Mouse (Mus musculus) lung, postnatal 0 days (tissue): ENCODE data around the gene Etfb. TPM values are rescaled to one million over a fixed set of nuclear protein-coding genes. Genes with fewer than 3 reads are reported as not detected.

Experiments
- ATAC-seq: fragments of 200-750 bp; cut with Nextera tagmentation; 2 replicates; pipeline ENCODE4 v1.8.0; 2017; ENCODE audit warnings: moderate library complexity
- DNase-seq: peaks from one replicate; pipeline ENCODE4 v3.0.0-alpha.2; 2016; ENCODE audit warnings: low spot score
- H3K27ac ChIP-seq: fragments of 300-500 bp; sonication (generic); 2 replicates; pipeline ENCODE4 v1.5.1; 2014; ENCODE audit warnings: antibody characterized with exemption, mild to moderate bottlenecking, low read length, mixed read lengths
- H3K27me3 ChIP-seq: fragments of 300-500 bp; sonication (generic); replicated peaks from 2 replicates; pipeline ENCODE4 v1.6.1; 2014; ENCODE audit warnings: low read length, mixed read lengths; ENCODE audit not compliant: insufficient read depth
- H3K36me3 ChIP-seq: fragments of 300-500 bp; sonication (generic); 2 replicates; pipeline ENCODE4 v1.6.1; 2014; ENCODE audit warnings: low read length, mixed read lengths; ENCODE audit not compliant: insufficient read depth
- H3K4me1 ChIP-seq: fragments of 300-500 bp; sonication (generic); 2 replicates; pipeline ENCODE4 v1.6.1; 2014; ENCODE audit warnings: antibody characterized with exemption, low read depth, low read length, mixed read lengths; ENCODE audit not compliant: insufficient read depth
- H3K4me2 ChIP-seq: fragments of 300-500 bp; sonication (generic); replicated peaks from 2 replicates; pipeline ENCODE4 v1.6.1; 2014; ENCODE audit warnings: low read depth, mild to moderate bottlenecking, low read length, moderate library complexity, mixed read lengths
- H3K4me3 ChIP-seq: fragments of 300-500 bp; sonication (generic); 2 replicates; pipeline ENCODE4 v1.5.1; 2014; ENCODE audit warnings: low read depth, low read length
- H3K9ac ChIP-seq: fragments of 300-500 bp; sonication (generic); replicated peaks from 2 replicates; pipeline ENCODE4 v1.6.1; 2014; ENCODE audit warnings: low read depth, mild to moderate bottlenecking
- H3K9me3 ChIP-seq: fragments of 300-500 bp; sonication (generic); 2 replicates; pipeline ENCODE4 v1.6.1; 2016; ENCODE audit warnings: low read length, mixed read lengths
- CTCF ChIP-seq: IDR thresholded peaks from 2 replicates; pipeline ENCODE4 v1.5.1; 2016; ENCODE audit warnings: antibody characterized with exemption, mild to moderate bottlenecking
- EP300 ChIP-seq: IDR thresholded peaks from 2 replicates; pipeline ENCODE4 v1.6.1; 2016; ENCODE audit warnings: antibody characterized with exemption, mild to moderate bottlenecking, control low read depth
- WGBS: fragments of 180-500 bp; shearing (Covaris S2); extraction: QIAGEN DNeasy Blood & Tissue Kit; methylation state at CpG from one replicate; pipeline ENCODE4 v1.1.7; 2014; 5-methylcytosine and 5-hydroxymethylcytosine counted together
- microRNA-seq: library from miRNA; unstranded; fragments of <30 nt; microRNA quantifications from one replicate; pipeline ENCODE4, GENCODE M21; 2016
- polyA plus RNA-seq: library from polyadenylated mRNA; unstranded; fragments of >200 nt; fragmentation: Nextera tagmentation; extraction: Ambion mirVana; gene quantifications from 2 replicates; pipeline ENCODE4 v1.2.1, GENCODE M21; 2015

Gene Etfb
- polyA plus RNA-seq, 1 experiment from 2014 or later = 377 TPM

- H3K36me3 ChIP-seq = no peaks in the 10 kb centered on the region
- H3K9me3 ChIP-seq = no peaks in the 10 kb centered on the region
- no peaks in the 10 kb centered on the region for H3K4me1 ChIP-seq
- no peak overlapping the region for H3K9ac ChIP-seq
- no peaks in the 10 kb centered on the region for H3K27me3 ChIP-seq
- ATAC-seq (no peak), DNase-seq (no peak)
- H3K27ac ChIP-seq = no peak overlapping the region
- 1% methylated on average over 10 of the region's 10 CpGs for WGBS
- no peak for TF ChIP-seq CTCF
- TF ChIP-seq EP300 = no peak
- no peak overlapping the region for H3K4me2 ChIP-seq
- H3K4me3 ChIP-seq = no peak overlapping the region
Measured at GRCm38 (mm10) chr7:43483236-43483635, 39.4 kb downstream of the Etfb start.

GRCm38 (mm10) chr7:43488646-43489045 is 44.8 kb downstream of the Etfb start:
- no peak for DNase-seq
- no peak overlapping the region for H3K4me2 ChIP-seq
- H3K9me3 ChIP-seq = no peaks in the 10 kb centered on the region
- no peak overlapping the region for H3K9ac ChIP-seq
- 39% methylated on average over 5 of the region's 5 CpGs for WGBS
- no peak overlapping the region for H3K27ac ChIP-seq
- no peak for ATAC-seq
- no peak overlapping the region for H3K4me3 ChIP-seq
- no peaks in the 10 kb centered on the region for H3K4me1 ChIP-seq
- no peak for TF ChIP-seq CTCF
- TF ChIP-seq EP300 = no peak
- H3K27me3 ChIP-seq = no peaks in the 10 kb centered on the region
- no peaks in the 10 kb centered on the region for H3K36me3 ChIP-seq

- H3K27me3 ChIP-seq = no peaks in the 10 kb centered on the region
- no peaks in the 10 kb centered on the region for H3K4me1 ChIP-seq
- H3K4me3 ChIP-seq = peak within 1 kb of the TSS; percentile 31
- TF ChIP-seq CTCF (no peak), EP300 (no peak)
- H3K4me2 ChIP-seq = peak within 1 kb of the TSS; percentile 59
- H3K9ac ChIP-seq = no peak within 1 kb of the TSS
- no peaks in the 10 kb centered on the region for H3K36me3 ChIP-seq
- 2% methylated on average over 11 of the region's 41 CpGs for WGBS
- no peak for DNase-seq
- H3K9me3 ChIP-seq = no peaks in the 10 kb centered on the region
- no peak within 1 kb of the TSS for H3K27ac ChIP-seq
- ATAC-seq = peak; percentile 9; the same call in 1 of the 2 replicates
Measured at GRCm38 (mm10) chr7:43489631-43490125, 45.8 kb downstream of the Etfb start, which contains the start of gene Iglon5. Iglon5 (minus strand) TSS chr7:43490075.

- DNase-seq (peak; percentile 14), ATAC-seq (peak; percentile 57)
- no peaks in the 10 kb centered on the region for H3K36me3 ChIP-seq
- H3K4me1 ChIP-seq = no peaks in the 10 kb centered on the region
- peak overlapping the region; percentile 31 for H3K4me3 ChIP-seq
- H3K27me3 ChIP-seq = no peaks in the 10 kb centered on the region
- WGBS = 0% methylated on average over 5 of the region's 13 CpGs
- H3K4me2 ChIP-seq = peak overlapping the region; percentile 59
- H3K27ac ChIP-seq = no peak overlapping the region
- no peak for TF ChIP-seq EP300
- TF ChIP-seq CTCF = no peak
- H3K9me3 ChIP-seq = no peaks in the 10 kb centered on the region
- no peak overlapping the region for H3K9ac ChIP-seq
Measured at GRCm38 (mm10) chr7:43490182-43490584, 46.3 kb downstream of the Etfb start.

GRCm38 (mm10) chr7:43490861-43491260 is 47.0 kb downstream of the Etfb start:
- DNase-seq (no peak), ATAC-seq (no peak)
- WGBS = 55% methylated on average over 9 of the region's 9 CpGs
- no peak overlapping the region for H3K4me3 ChIP-seq
- H3K4me2 ChIP-seq = no peak overlapping the region
- H3K27me3 ChIP-seq = no peaks in the 10 kb centered on the region
- TF ChIP-seq CTCF (no peak), EP300 (no peak)
- H3K9me3 ChIP-seq = no peaks in the 10 kb centered on the region
- no peaks in the 10 kb centered on the region for H3K4me1 ChIP-seq
- H3K27ac ChIP-seq = no peak overlapping the region
- H3K9ac ChIP-seq = no peak overlapping the region
- no peaks in the 10 kb centered on the region for H3K36me3 ChIP-seq

GRCm38 (mm10) chr7:43495343-43496021 is 51.6 kb downstream of the Etfb start:
- no peak overlapping the region for H3K27ac ChIP-seq
- no peak overlapping the region for H3K9ac ChIP-seq
- H3K9me3 ChIP-seq = no peaks in the 10 kb centered on the region
- ATAC-seq = peak; percentile 33; the same call in 1 of the 2 replicates
- H3K4me3 ChIP-seq = no peak overlapping the region
- DNase-seq = peak; percentile 35
- H3K36me3 ChIP-seq = no peaks in the 10 kb centered on the region
- no peak overlapping the region for H3K4me2 ChIP-seq
- H3K4me1 ChIP-seq = no peaks in the 10 kb centered on the region
- WGBS = 10% methylated on average over 21 of the region's 21 CpGs
- no peaks in the 10 kb centered on the region for H3K27me3 ChIP-seq
- TF ChIP-seq EP300 = no peak
- TF ChIP-seq CTCF = peak; percentile 69

Small RNA genes within 50 kb of the gene (microRNA-seq; reads per million reads assigned to microRNA genes)
- gene Mir7051 = not detected

Other genes starting within 250 kb of the Etfb start
- gene Zfp715, start 130.8 kb upstream of the Etfb start, polyA plus RNA-seq = 9.7 and 10.5 TPM in 2 replicates
- gene Siglecf, start 92.7 kb upstream of the Etfb start, polyA plus RNA-seq = 0.88 and 0.98 TPM in 2 replicates
- gene Siglecg, start 35.9 kb upstream of the Etfb start, polyA plus RNA-seq = 0.43 and 0.48 TPM in 2 replicates
- gene Lim2, start 16.4 kb upstream of the Etfb start, polyA plus RNA-seq = not detected in 2 replicates
- 2.6 and 2.9 TPM in 2 replicates for gene Nkg7, start 7.0 kb upstream of the Etfb start, polyA plus RNA-seq
- gene Cldnd2, start 3.3 kb upstream of the Etfb start, polyA plus RNA-seq = 0.21 TPM in 1 of 2 replicates, not detected in the other
- gene Gm45233, start within 50 bp of the Etfb start, polyA plus RNA-seq = 0.35 TPM in 1 of 2 replicates, not detected in the other
- gene Vsig10l, start 19.1 kb downstream of the Etfb start, polyA plus RNA-seq = 5.0 TPM in 2 replicates
- 0.05 TPM in 1 of 2 replicates, not detected in the other for gene Iglon5, start 46.0 kb downstream of the Etfb start, polyA plus RNA-seq
- not detected in 2 replicates for gene 4931406B18Rik, start 61.9 kb downstream of the Etfb start, polyA plus RNA-seq
- 5.0 and 6.2 TPM in 2 replicates for gene Cd33, start 100.3 kb downstream of the Etfb start, polyA plus RNA-seq
- gene Zfp658, start 118.2 kb downstream of the Etfb start, polyA plus RNA-seq = 1.7 and 1.8 TPM in 2 replicates
- gene Zfp719, start 135.5 kb downstream of the Etfb start, polyA plus RNA-seq = 5.7 and 6.0 TPM in 2 replicates
- gene Zfp819, start 163.1 kb downstream of the Etfb start, polyA plus RNA-seq = 0.08 and 0.27 TPM in 2 replicates
- gene Ceacam18, start 190.6 kb downstream of the Etfb start, polyA plus RNA-seq = 0.07 and 0.08 TPM in 2 replicates
- 3.2 and 4.0 TPM in 2 replicates for gene Siglece, start 216.1 kb downstream of the Etfb start, polyA plus RNA-seq
- gene Ctu1, start 227.9 kb downstream of the Etfb start, polyA plus RNA-seq = 8.5 and 9.0 TPM in 2 replicates
- gene Klk14, start 246.3 kb downstream of the Etfb start, polyA plus RNA-seq = 0.31 and 0.39 TPM in 2 replicates